Mouse (Mus musculus) erythroid progenitor cell, adult 5-6 weeks (primary cell): ENCODE results near the gene Tsacc. TPM values are rescaled to one million over a fixed set of nuclear protein-coding genes. Genes with fewer than 3 reads are reported as not detected.

Source experiments
- ATAC-seq: replicated peaks from 2 replicates; pipeline ENCODE4 v1.8.0; 2016; ENCODE audit warnings: moderate number of reproducible peaks, mild to moderate bottlenecking, moderate TSS enrichment, inconsistent platforms; ENCODE audit not compliant: poor library complexity, low FRiP score, severe bottlenecking
- total RNA-seq, 2 experiments: library from RNA; stranded (forward) in 1 of 2; stranded (reverse) in 1 of 2; fragments of 150-400 nt in 1 of 2; fragments of 186-747, 209-891 nt in 1 of 2; gene quantifications; 2 replicates each; pipeline versions ENCODE4 v1.2.3 to v1.2.4; 2015 to 2017; ENCODE audit warnings: low replicate concordance in 2 of 2

Gene Tsacc
- total RNA-seq, 2 experiments from 2014 or later = not detected

DNA sequence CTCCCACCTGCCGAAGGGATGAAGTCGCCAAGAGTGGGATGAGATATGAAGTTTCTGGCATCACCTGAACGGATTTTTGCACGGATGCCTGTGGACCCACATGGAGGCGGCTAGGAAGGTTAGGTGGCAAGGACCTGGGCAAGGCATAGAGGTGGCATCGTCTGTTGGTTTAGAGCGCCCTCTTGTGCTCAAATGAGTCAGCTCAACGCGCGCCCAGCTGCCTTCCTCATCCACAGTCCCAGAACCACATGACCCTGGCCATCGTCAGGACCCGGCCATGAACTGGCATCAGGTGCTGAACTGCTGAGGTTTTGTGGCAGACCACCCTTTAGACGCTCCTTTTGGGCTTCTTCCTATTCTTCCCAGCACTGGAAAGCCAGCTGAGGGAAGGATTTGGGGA is 54.3 kb downstream of the Tsacc start:
- ATAC-seq = no peak

- no peak for ATAC-seq
These were observed 55.6 kb downstream of the Tsacc start for GRCm38 (mm10) chr3:88241045-88241786.

DNA sequence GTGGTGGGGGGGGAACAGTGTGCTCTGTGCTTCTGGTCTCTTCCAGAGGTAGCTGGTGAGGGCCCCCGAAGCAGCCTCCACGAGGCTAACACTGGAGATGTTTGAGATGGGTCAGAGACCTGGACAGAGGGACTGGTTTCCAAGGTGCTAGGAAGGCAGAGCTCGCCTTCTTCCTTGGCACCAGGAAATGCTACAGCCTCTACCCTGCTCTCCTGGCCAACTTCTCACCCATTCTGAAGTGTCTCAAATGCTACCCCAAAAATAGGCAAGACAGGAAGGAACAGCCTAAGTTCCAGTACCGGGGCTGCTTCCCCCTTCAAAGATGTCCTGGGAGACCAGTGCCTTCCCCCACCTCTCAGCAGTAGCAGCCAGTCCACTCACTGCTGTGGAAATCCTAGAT is 57.4 kb downstream of the Tsacc start:
- ATAC-seq = no peak

DNA sequence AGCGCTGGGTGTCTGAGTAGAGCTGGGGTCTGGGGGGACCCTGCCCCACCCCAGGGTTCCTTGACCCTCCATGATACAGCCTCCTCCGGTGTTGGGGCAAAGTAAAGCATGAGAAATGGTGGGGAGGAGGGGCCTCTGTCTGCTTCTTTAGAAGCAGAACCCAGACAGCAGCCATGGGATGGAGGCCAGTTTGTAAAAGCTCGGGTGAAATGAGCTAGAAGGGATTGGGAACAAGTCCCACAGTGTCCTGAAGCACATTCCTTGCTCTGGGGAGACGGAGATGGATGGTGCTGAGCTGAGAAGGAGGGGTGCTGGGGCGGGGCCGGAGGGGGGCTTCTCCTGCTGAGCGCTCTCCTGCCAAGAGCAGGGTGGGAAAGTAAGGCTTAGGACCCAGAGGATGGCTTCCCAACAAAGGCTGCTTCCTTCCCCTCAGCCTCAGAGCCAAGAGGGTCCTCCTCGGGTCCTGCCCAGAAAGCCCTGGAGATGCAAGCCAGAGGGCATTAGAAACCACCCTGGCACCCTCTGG is 57.9 kb downstream of the Tsacc start:
- no peak for ATAC-seq

- ATAC-seq = peak; percentile 60; the same call in 1 of the 2 replicates
These were observed 59.1 kb downstream of the Tsacc start for GRCm38 (mm10) chr3:88237556-88238194.

DNA sequence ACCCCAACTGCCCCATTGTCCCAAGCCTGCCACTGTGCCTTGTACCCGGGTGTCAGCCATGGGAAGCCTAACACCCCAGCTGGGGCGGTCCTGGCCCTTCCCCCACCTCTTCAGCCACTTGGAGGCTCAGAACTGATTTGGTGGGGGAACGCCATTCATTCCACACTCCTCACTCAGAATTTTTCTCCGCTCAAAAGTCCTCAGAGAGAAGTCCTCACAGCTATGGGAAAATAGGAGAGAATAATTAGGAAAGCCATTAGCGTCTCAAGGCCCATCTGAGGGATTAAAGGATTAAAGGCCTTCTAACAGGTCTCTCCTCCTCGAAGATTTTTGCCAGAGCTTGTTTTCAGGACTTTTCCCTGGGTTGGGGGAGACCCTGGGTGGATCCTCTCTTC is 59.6 kb downstream of the Tsacc start:
- ATAC-seq = no peak

- no peak for ATAC-seq
These were observed 61.2 kb downstream of the Tsacc start for GRCm38 (mm10) chr3:88235616-88236015.

- ATAC-seq = no peak
These were observed 61.6 kb downstream of the Tsacc start for GRCm38 (mm10) chr3:88235216-88235615.

- no peak for ATAC-seq
These were observed 62.8 kb downstream of the Tsacc start for GRCm38 (mm10) chr3:88234041-88234440.

DNA sequence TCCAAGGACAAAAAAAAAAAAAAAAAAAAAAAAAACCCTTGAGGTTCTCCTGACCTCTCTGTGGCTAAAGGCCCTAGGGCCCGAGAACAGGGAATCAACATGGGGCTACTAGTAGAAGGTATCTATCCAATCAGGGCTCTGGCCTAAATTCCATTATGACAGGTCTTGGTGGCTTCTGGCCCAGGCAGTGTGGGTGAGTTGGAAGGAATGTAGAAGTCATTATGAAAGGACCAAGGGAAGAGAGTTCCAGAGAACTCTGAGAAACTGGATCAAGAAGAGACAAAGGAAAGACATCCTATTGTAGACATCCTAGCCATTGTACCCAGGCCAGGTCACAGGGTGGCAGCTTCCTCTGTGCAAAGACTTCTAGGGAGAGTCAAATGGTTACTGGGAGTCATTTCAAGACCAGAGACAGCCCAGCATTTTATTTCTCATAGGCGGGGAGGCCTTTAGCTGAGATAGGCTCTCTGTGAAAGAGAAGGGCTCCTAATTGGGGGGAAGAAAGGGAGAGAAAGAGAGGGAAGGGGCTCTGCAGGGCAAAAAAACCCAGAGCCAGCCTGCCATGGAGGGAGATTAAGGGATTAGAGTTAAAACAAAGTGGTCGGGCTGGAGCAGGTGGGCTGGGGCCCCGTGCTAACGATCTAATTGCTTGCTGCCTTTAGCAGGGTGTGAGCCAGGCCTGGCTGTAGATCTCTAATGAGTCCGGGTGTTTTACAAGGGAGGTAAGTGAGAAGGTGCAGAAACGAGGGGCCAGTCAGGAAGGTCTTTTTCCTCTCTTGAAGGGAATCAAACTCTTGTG is 63.7 kb downstream of the Tsacc start:
- no peak for ATAC-seq

Other genes with a start within 250 kb of the Tsacc start
- 11.9 and 12.2 TPM in 2 replicates for gene Naxe, start 238.5 kb downstream of the Tsacc start, total RNA-seq (2015; ENCODE audit: low replicate concordance)
- 5.5 and 7.6 TPM in 2 replicates for gene Naxe, start 238.5 kb downstream of the Tsacc start, total RNA-seq (2017; ENCODE audit: low replicate concordance)
- gene Ttc24, start 218.7 kb downstream of the Tsacc start, total RNA-seq (2015; ENCODE audit: low replicate concordance) = not detected in 2 replicates
- not detected in 2 replicates for gene Ttc24, start 218.7 kb downstream of the Tsacc start, total RNA-seq (2017; ENCODE audit: low replicate concordance)
- gene Iqgap3, start 215.0 kb downstream of the Tsacc start, total RNA-seq (2015; ENCODE audit: low replicate concordance) = 29.8 and 31.4 TPM in 2 replicates
- gene Iqgap3, start 215.0 kb downstream of the Tsacc start, total RNA-seq (2017; ENCODE audit: low replicate concordance) = 56.3 and 60.7 TPM in 2 replicates
- gene Mef2d, start 154.6 kb downstream of the Tsacc start, total RNA-seq (2015; ENCODE audit: low replicate concordance) = 36.9 and 37.8 TPM in 2 replicates
- gene Mef2d, start 154.6 kb downstream of the Tsacc start, total RNA-seq (2017; ENCODE audit: low replicate concordance) = 15.3 and 16.9 TPM in 2 replicates
- not detected in 2 replicates for gene Rhbg, start 42.3 kb downstream of the Tsacc start, total RNA-seq (2015; ENCODE audit: low replicate concordance)
- gene Rhbg, start 42.3 kb downstream of the Tsacc start, total RNA-seq (2017; ENCODE audit: low replicate concordance) = not detected in 2 replicates
- not detected in 2 replicates for gene Gm38392, start 9.8 kb downstream of the Tsacc start, total RNA-seq (2015; ENCODE audit: low replicate concordance)
- gene Gm38392, start 9.8 kb downstream of the Tsacc start, total RNA-seq (2017; ENCODE audit: low replicate concordance) = not detected in 2 replicates
- gene Cct3, start 117 bp upstream of the Tsacc start, total RNA-seq (2015; ENCODE audit: low replicate concordance) = 105 and 118 TPM in 2 replicates
- gene Cct3, start 117 bp upstream of the Tsacc start, total RNA-seq (2017; ENCODE audit: low replicate concordance) = 43.0 and 53.2 TPM in 2 replicates
- 17.7 and 47.4 TPM in 2 replicates for gene Glmp, start 28.0 kb upstream of the Tsacc start, total RNA-seq (2015; ENCODE audit: low replicate concordance)
- 5.0 and 10.4 TPM in 2 replicates for gene Glmp, start 28.0 kb upstream of the Tsacc start, total RNA-seq (2017; ENCODE audit: low replicate concordance)
- not detected in 2 replicates for gene Tmem79, start 39.1 kb upstream of the Tsacc start, total RNA-seq (2015; ENCODE audit: low replicate concordance)
- gene Tmem79, start 39.1 kb upstream of the Tsacc start, total RNA-seq (2017; ENCODE audit: low replicate concordance) = 1.2 and 1.8 TPM in 2 replicates
- gene Smg5, start 39.3 kb upstream of the Tsacc start, total RNA-seq (2015; ENCODE audit: low replicate concordance) = 34.8 and 40.7 TPM in 2 replicates
- 85.6 and 88.2 TPM in 2 replicates for gene Smg5, start 39.3 kb upstream of the Tsacc start, total RNA-seq (2017; ENCODE audit: low replicate concordance)
- not detected in 2 replicates for gene Paqr6, start 67.6 kb upstream of the Tsacc start, total RNA-seq (2015; ENCODE audit: low replicate concordance)
- gene Paqr6, start 67.6 kb upstream of the Tsacc start, total RNA-seq (2017; ENCODE audit: low replicate concordance) = 1.3 TPM in 1 of 2 replicates, not detected in the other
- gene Bglap3, start 75.7 kb upstream of the Tsacc start, total RNA-seq (2015; ENCODE audit: low replicate concordance) = not detected in 2 replicates
- gene Bglap3, start 75.7 kb upstream of the Tsacc start, total RNA-seq (2017; ENCODE audit: low replicate concordance) = not detected in 2 replicates
- not detected in 2 replicates for gene Bglap2, start 81.7 kb upstream of the Tsacc start, total RNA-seq (2015; ENCODE audit: low replicate concordance)
- gene Bglap2, start 81.7 kb upstream of the Tsacc start, total RNA-seq (2017; ENCODE audit: low replicate concordance) = 3.9 TPM in 1 of 2 replicates, not detected in the other
- gene Bglap, start 87.5 kb upstream of the Tsacc start, total RNA-seq (2015; ENCODE audit: low replicate concordance) = 3.6 TPM in 1 of 2 replicates, not detected in the other
- gene Bglap, start 87.5 kb upstream of the Tsacc start, total RNA-seq (2017; ENCODE audit: low replicate concordance) = not detected in 2 replicates
- gene Pmf1, start 113.3 kb upstream of the Tsacc start, total RNA-seq (2015; ENCODE audit: low replicate concordance) = 182 and 196 TPM in 2 replicates
- gene Pmf1, start 113.3 kb upstream of the Tsacc start, total RNA-seq (2017; ENCODE audit: low replicate concordance) = 100 and 121 TPM in 2 replicates
- 34.0 and 35.3 TPM in 2 replicates for gene Slc25a44, start 128.1 kb upstream of the Tsacc start, total RNA-seq (2015; ENCODE audit: low replicate concordance)
- gene Slc25a44, start 128.1 kb upstream of the Tsacc start, total RNA-seq (2017; ENCODE audit: low replicate concordance) = 34.8 and 40.5 TPM in 2 replicates
- gene Sema4a, start 164.2 kb upstream of the Tsacc start, total RNA-seq (2015; ENCODE audit: low replicate concordance) = 11.9 and 14.7 TPM in 2 replicates
- 4.5 and 15.1 TPM in 2 replicates for gene Sema4a, start 164.2 kb upstream of the Tsacc start, total RNA-seq (2017; ENCODE audit: low replicate concordance)
- gene Lmna, start 213.0 kb upstream of the Tsacc start, total RNA-seq (2015; ENCODE audit: low replicate concordance) = 31.7 and 48.2 TPM in 2 replicates
- gene Lmna, start 213.0 kb upstream of the Tsacc start, total RNA-seq (2017; ENCODE audit: low replicate concordance) = 182 and 260 TPM in 2 replicates
- 0.42 TPM in 1 of 2 replicates, not detected in the other for gene Mex3a, start 235.4 kb upstream of the Tsacc start, total RNA-seq (2015; ENCODE audit: low replicate concordance)
- 0.08 and 0.26 TPM in 2 replicates for gene Mex3a, start 235.4 kb upstream of the Tsacc start, total RNA-seq (2017; ENCODE audit: low replicate concordance)